10 mouse cellular contexts compared by ENCODE assay signal in the genomic region with DNA sequence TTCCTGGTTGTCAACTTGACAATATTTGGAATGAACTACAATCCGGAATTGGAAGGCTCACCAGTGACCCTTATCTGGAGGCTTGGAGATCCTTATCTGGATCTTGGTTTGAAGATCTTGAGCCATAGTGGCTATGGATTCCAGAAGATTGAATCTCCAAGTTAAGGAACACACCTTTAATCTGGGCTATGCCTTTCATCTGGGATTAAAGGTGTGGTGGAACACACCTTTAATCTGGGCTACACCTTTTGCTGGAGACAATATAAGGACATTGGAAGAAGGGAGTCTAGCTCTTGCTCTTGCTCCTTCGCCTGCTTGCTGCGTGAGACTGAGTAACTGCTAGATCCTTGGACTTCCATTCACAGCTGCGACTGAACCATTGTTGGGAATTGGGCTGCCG. TPM values are rescaled to one million over a fixed set of nuclear protein-coding genes. Genes with fewer than 3 reads are reported as not detected.
DNase-seq lines count a peak whose midpoint lies in the region; ATAC-seq and TF ChIP-seq lines count a peak whose summit lies in the region.
"Not testable (repeated sequence)": the region's sequence is repeated elsewhere in the genome, so short reads cannot be mapped to it uniquely, and the experiment has no call there.
"Had no signal": no experiment of that assay in that cellular context is flagged by ENCODE, and none has a peak within 500 bp of the region (broad histone marks: within the 10 kb centered on the region; RNA-seq: fewer than 3 reads in every experiment).

Prr18 (plus strand) TSS at position 301 of the 400 bp plus-strand sequence.

- not testable (repeated sequence) for H3K27me3 ChIP-seq in forebrain, embryonic 16.5 days (replicated peaks; ENCODE audit: control insufficient read depth, insufficient read depth, low read length); hindbrain, embryonic 15.5 days; midbrain, postnatal 0 days (ENCODE audit: insufficient read depth, low read length)

- no CpG with 5 or more reads among the region's 5 CpGs for WGBS in forebrain, embryonic 16.5 days
- 100% methylated on average over 1 of the region's 5 CpGs for WGBS in hindbrain, embryonic 15.5 days
- 93% methylated on average over 1 of the region's 5 CpGs for WGBS in lung, adult 2 months
- WGBS in midbrain, postnatal 0 days: no CpG with 5 or more reads among the region's 5 CpGs

- intact Hi-C loops in left cerebral cortex, postnatal 10 days (cut with DNase I): not testable (repeated sequence)

- H3K4me2 ChIP-seq in forebrain, embryonic 16.5 days (ENCODE audit: low read length); hindbrain, embryonic 15.5 days; midbrain, postnatal 0 days (ENCODE audit: low read depth, low read length, poor library complexity, severe bottlenecking): not testable (repeated sequence)

- H3K9me3 ChIP-seq in forebrain, embryonic 16.5 days (ENCODE audit: control insufficient read depth, low read length); hindbrain, embryonic 15.5 days; midbrain, postnatal 0 days (ENCODE audit: low read length): not testable (repeated sequence)

- ATAC-seq in forebrain, embryonic 16.5 days; hindbrain, embryonic 15.5 days (ENCODE audit: low FRiP score, low read depth); midbrain, postnatal 0 days (ENCODE audit: low FRiP score): not testable (repeated sequence)

- H3K4me3 ChIP-seq in forebrain, embryonic 16.5 days (replicated peaks; ENCODE audit: low read length); hindbrain, embryonic 15.5 days; layer of hippocampus, adult 2 months; lung, adult 2 months (replicated peaks; ENCODE audit: extremely low read depth, low read depth, low read length); midbrain, postnatal 0 days (ENCODE audit: low read depth, low read length): not testable (repeated sequence)

- H3K36me3 ChIP-seq in forebrain, embryonic 16.5 days (ENCODE audit: control insufficient read depth, insufficient read depth); hindbrain, embryonic 15.5 days; midbrain, postnatal 0 days (ENCODE audit: insufficient read depth, low read length): not testable (repeated sequence)

- DNase-seq in brain, embryonic 14.5 days (ENCODE audit: low read depth); layer of hippocampus, adult 2 months (ENCODE audit: low spot score in 2 of 2); layer of hippocampus, postnatal 36 days; left cerebral cortex, postnatal 10 days (ENCODE audit: extremely low spot score in 1 of 2, low spot score in 2 of 2); lung, adult 2 months; midbrain, postnatal 0 days (ENCODE audit: low spot score): not testable (repeated sequence)

- peaks cover 20% of the 10 kb centered on the region for H3K4me1 ChIP-seq in forebrain, embryonic 16.5 days (replicated peaks; ENCODE audit: control insufficient read depth, insufficient read depth, low read length)
- peaks cover 32% of the 10 kb centered on the region for H3K4me1 ChIP-seq in hindbrain, embryonic 15.5 days (replicated peaks)
- H3K4me1 ChIP-seq in lung, adult 2 months (ENCODE audit: control insufficient read depth, insufficient read depth, low read length): peaks cover 13% of the 10 kb centered on the region
- peaks cover 12% of the 10 kb centered on the region for H3K4me1 ChIP-seq in midbrain, postnatal 0 days (ENCODE audit: insufficient read depth, low read length)

- TF ChIP-seq CTCF in brain, embryonic 14.5 days (IDR thresholded peaks at IDR 0.05; ENCODE audit: borderline replicate concordance, extremely low read depth, insufficient read depth, insufficient read length); layer of hippocampus, adult 2 months (conservative IDR thresholded peaks at IDR 0.05); lung, adult 2 months (IDR thresholded peaks at IDR 0.05; ENCODE audit: insufficient read depth, low read length); midbrain, postnatal 0 days (IDR thresholded peaks at IDR 0.05): not testable (repeated sequence)

- H3K9ac ChIP-seq in forebrain, embryonic 16.5 days (replicated peaks; ENCODE audit: low read depth, low read length); hindbrain, embryonic 15.5 days; midbrain, postnatal 0 days (replicated peaks; ENCODE audit: low read length, poor library complexity, severe bottlenecking): not testable (repeated sequence)

- not testable (repeated sequence) for TF ChIP-seq POLR2A in brain, embryonic 14.5 days (IDR thresholded peaks at IDR 0.05; ENCODE audit: borderline replicate concordance, extremely low read depth, insufficient read depth, insufficient read length, poor library complexity, severe bottlenecking); lung, adult 2 months (IDR thresholded peaks at IDR 0.05; ENCODE audit: borderline replicate concordance, extremely low read depth, low read depth, low read length)

- H3K27ac ChIP-seq in forebrain, embryonic 16.5 days (ENCODE audit: low read length); hindbrain, embryonic 15.5 days (replicated peaks); layer of hippocampus, adult 2 months; midbrain, postnatal 0 days (ENCODE audit: low read depth, low read length): not testable (repeated sequence)

RNA-seq across cellular contexts. Expression of gene Prr18, which starts in this region (rescaled TPM):
- 21.3 and 29.3 TPM in 2 replicates for polyA plus RNA-seq in brain, embryonic 14.5 days (2012; rRNA removed)
- 10.5 and 12.2 TPM in 2 replicates for polyA plus RNA-seq in forebrain, embryonic 16.5 days (2015; fragmentation: Nextera tagmentation; extraction: Ambion mirVana)
- polyA plus RNA-seq in hindbrain, embryonic 15.5 days (2015; fragmentation: Nextera tagmentation; extraction: Ambion mirVana): 18.4 and 23.1 TPM in 2 replicates
- total RNA-seq in layer of hippocampus, adult 2 months (2021): 10 to 100 TPM; 18.0 to 19.3 TPM
- total RNA-seq in layer of hippocampus, postnatal 36 days (2021): 10 to 100 TPM; 19.2 to 23.7 TPM
- 10 to 100 TPM; 10.1 to 10.8 TPM for total RNA-seq in left cerebral cortex, postnatal 10 days (2021)
- polyA plus RNA-seq in lung, adult 2 months (2012; rRNA removed): 14.4 and 16.1 TPM in 2 replicates
- total RNA-seq in midbrain, postnatal 0 days (2014; rRNA removed): 29.8 and 31.5 TPM in 2 replicates
- polyA plus RNA-seq in midbrain, postnatal 0 days (2015; fragmentation: Nextera tagmentation; extraction: Ambion mirVana): 15.7 and 15.9 TPM in 2 replicates
- polyA plus RNA-seq: CD4-positive, CD25-positive, alpha-beta regulatory T cell, adult 4 months; heart, embryonic 14.5 days had no signal
